Mouse (Mus musculus): ENCODE results near the gene Lrrc23.

DNA sequence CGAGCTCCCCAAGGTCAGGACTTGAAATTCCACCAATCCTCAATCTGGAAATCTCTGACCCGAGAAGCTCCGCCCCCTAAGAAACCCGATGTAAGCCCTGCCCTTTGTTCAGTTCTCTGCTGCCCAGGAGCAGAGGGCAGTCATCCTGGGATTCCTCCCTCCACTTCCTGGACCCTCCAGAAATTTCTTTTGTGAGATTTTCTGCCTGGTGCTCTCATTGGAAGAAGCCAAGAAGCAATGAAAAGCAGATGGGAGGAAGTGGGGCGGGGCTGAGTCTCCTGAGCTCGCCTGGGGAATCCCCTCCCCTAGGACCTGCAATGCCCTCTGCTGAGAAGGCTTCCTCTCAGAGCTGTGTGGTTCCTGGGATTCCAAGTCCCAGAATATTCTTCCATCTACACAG, 2.9 kb upstream of the Lrrc23 start:
- TF ChIP-seq CTCF (IDR thresholded peaks at IDR 0.05; ENCODE audit: borderline replicate concordance, extremely low read depth, insufficient read depth, insufficient read length) (no peak), POLR2A (IDR thresholded peaks at IDR 0.05; ENCODE audit: borderline replicate concordance, extremely low read depth, insufficient read depth, insufficient read length, poor library complexity, severe bottlenecking) (no peak)

Measured in brain, embryonic 14.5 days (tissue).